Mouse (Mus musculus): ENCODE data around the gene Ppp1r14b. TPM values are rescaled to one million over a fixed set of nuclear protein-coding genes. Genes with fewer than 3 reads are reported as not detected.
A peak's percentile ranks its signal among the peaks of the same experiment; 100 is the strongest.
"Not testable (repeated sequence)": the region's sequence is repeated elsewhere in the genome, so short reads cannot be mapped to it uniquely, and the experiment has no call there.

Ppp1r14b gene
- total RNA-seq, 2 experiments from 2014 or later = 261 to 293 TPM

- peak; percentile 73 for DNase-seq
Measured at GRCm38 (mm10) chr19:6975537-6976521, 1.1 kb downstream of the Ppp1r14b start, which contains the start of gene Plcb3. Gene Plcb3, minus strand, starts transcription at chr19:6976470.

DNA sequence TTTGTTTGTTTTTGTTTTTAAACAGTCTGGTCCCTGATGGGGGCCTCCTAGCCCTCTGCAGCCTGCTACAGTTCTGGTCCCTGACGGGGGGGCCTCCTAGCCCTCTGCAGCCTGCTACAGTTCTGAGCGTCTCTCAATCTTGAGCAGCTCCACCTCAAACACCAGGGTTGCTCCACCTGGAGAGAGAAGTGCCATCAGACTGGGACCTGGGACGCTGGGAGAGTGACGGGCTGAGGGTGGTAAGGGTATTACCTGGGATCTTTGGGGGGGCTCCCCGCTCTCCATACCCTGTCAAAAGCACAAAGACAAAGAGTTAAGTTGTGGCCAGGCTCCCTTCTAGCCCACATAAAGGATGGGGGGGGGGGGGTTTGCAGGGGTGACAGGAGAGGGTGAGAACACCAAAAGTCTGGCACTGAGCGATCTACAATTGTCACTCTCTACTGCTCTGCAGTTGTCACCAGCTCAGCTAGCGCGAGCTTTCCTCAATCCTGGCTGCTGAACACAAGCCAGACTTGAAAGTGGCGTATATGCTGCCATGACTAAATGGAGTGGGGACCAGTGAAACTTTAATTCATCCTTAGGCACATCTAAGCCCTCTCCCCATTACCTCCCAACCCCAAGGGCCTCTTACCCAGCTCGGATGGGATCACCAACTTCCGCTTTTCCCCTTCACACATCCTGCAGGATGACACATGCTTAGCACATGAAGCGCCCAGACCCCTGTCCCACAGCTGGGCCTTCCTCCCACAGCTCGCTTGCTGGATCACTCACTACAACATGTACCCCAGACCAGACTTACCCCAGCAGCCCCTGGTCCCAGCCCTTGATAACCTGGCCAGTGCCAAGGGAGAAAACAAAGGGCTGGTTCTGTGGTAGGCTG lies 3.2 kb downstream of the Ppp1r14b start:
- DNase-seq = no peak

DNA sequence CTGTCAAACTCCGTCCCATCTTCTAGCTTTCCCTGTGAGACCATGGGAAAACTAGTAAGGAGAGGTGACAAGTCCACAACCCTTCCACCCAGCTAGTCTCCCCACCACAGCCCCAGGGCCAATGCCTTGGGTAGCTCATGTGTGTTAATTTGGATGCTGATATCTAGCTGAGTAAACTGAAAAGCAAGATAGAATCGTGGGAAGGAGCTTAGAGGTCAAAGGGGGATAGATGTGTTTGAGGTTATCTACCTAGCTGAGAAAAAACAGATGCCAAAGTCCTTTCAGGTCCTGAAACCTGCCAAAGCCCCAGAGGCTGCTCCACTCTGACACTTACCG lies 3.8 kb downstream of the Ppp1r14b start:
- no peak for DNase-seq

DNA sequence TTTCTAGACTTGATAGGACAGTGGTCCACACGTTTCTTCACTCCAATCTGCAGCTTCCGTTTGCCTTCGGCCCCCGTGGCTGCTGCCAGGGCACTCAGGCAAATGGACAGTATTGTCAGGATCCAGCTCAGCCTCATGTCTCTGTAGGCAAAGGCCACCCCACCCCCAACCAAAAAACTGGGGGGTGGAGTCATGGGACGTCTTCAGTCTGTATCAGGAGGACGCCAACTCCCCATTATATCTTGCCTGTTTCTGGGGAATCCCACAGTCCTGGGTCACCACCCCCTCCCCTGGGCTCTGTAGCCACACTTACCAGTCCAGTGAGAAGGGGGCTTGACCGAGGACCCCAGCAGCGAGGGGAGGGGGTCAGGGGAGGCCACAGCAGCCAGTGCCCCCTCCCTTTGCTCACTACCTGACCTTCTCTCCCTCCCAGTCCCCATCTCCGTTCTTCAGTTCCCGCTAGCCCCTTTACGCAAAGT lies 4.3 kb downstream of the Ppp1r14b start:
- peak; percentile 42 for DNase-seq

DNA sequence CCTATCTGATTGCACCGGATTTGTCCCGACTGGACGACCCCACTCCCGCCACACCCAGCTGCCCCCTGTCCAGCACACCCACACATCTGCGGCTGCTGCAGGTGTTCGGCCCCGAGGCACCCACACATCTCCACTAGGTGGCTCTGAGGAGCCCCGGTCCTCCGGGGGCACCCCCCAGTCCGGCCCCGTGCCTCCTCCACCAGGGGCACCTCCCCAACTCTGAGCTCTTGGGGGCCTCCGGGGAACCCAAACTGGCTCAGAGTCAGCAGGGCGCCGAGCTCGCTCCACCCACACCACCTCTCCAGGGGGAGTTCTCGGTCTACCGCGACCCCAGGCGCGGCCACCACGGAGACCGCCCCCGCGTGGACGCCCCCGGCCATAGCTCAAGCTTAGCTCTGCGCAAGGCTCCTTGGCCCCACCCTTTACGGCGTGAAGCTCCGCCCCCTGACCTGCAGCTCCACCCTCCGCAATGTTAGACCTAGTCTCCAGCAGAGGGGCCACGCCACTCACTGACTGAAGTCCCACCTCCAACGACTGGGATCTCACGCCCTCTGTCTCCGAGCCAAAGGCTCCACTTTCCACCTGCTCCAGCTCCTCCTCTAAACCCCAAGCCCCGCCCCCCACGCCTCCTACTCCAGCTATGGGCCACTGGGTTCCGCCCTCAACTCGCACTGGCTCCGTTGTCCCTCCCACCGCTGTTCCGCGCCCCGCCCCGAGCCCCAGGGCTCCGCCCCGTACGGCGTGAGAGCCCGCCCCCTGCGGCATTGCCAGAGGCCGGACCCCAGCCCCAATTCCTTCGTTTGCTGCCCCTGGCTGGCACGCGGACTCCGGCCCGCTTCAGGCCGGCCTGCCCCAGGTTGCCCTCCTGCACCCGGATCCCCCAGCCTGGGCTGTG lies 5.0 kb downstream of the Ppp1r14b start:
- DNase-seq = peak; percentile 100

DNA sequence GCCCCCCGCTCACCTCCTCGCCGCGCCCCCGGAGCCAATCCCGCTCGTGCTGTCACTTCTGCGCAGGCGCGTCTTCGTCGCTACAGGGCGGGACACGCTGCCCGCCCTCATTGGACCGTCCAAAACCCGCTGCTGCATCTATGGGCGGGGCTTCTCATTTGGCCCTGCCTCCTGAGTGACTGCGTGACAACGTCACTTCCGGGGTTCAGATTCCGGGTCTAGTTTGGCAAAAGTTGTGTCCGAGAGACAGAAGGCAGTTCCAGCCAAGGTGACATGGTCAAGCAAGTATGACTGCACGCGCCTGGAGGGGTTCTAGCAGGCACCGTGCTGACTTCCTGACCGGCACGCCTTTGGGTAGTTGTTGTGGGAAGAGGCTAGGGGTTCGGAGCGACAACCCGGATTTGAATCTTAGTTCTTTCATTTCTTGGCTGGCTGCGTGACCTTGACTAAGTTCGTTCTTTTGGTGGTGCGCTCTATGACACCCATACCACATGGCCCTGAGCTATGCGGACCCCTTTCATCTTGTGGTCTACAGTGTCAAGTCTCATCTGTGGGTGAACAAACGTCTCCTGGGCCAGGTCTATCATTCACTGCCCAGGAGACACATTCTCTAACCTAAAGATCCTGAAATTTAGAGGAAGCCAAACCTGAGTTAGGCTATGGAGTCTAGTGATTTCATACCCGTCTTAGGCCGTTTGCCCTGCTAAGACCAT lies 5.8 kb downstream of the Ppp1r14b start, which contains the start of gene Fkbp2:
Gene Fkbp2, minus strand, starts transcription at position 121 of the 713 bp plus-strand sequence.
- DNase-seq = peak; percentile 99

- no peak for DNase-seq
Measured at GRCm38 (mm10) chr19:6981465-6981864, 6.7 kb downstream of the Ppp1r14b start.

DNA sequence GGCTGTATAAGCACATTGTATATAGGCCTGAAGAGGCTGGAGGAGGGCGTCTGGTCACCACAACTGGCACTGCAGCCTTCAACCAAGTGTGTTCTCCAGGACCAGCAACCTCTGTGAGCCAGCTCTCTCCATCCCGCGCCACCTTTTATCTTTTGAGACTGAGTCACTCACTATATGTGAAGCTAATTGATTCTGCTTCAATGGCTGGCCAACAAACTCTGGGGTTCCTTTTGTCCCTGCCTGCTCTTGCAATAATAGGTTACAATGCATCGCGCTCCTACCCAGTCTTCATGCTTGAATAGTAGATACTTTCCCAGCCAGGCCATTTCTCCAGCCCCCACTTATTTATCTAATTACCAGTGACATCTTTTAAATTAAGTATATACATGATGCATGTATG lies 8.9 kb downstream of the Ppp1r14b start:
- no peak for DNase-seq

DNA sequence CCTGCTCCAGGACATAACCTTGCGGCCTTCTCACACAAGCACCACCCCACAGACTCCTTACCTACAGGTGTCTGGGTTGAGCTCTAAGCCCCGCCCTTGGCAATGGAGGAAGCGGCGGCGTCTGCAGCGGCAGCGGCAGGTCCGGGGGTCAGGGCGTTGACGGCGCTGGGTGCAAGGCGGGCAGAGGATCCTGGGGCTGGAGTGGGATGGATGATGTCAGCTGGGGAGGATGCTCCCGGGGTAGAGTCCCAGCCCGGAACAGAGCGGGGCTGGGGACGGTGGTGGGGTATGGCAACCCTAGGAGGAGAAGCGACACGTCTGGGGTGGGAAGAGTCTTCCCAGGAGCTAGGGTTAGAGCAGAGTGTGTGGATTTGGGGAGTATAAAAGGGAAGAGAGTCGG lies 10.5 kb downstream of the Ppp1r14b start:
- no peak for DNase-seq

GRCm38 (mm10) chr19:6985951-6986708 lies 11.4 kb downstream of the Ppp1r14b start:
- no peak for DNase-seq

GRCm38 (mm10) chr19:6987061-6987903 lies 12.5 kb downstream of the Ppp1r14b start, which contains the start of gene Vegfb:
Gene Vegfb, minus strand, starts transcription at chr19:6987651.
- DNase-seq = peak; percentile 72

DNA sequence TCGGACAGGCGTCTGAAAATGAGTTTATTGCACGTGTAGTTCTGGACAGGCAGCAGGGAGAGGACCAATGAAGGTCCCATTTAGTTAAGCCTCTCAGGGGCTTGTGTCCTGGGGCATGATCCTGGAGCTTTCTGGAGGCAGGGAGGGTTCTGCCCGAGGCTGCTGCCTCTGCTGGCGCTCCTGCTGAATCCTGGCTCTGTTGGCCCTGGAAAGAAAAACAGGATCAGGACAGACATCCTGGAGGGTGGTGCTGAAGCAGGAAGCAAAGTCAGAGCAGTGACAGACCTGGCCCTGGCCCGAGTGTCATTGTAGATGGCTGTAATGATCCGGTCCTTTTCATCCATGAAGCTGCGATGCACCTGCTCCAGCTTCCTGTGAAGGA lies 13.1 kb downstream of the Ppp1r14b start:
- no peak for DNase-seq

GRCm38 (mm10) chr19:6989251-6989650 lies 14.5 kb downstream of the Ppp1r14b start:
- no peak for DNase-seq

- DNase-seq = no peak
Measured at GRCm38 (mm10) chr19:6990712-6991111, 15.9 kb downstream of the Ppp1r14b start.

- not testable (repeated sequence) for DNase-seq
Measured at GRCm38 (mm10) chr19:6991166-6991565, 16.4 kb downstream of the Ppp1r14b start.

- DNase-seq = peak; percentile 91
Measured at GRCm38 (mm10) chr19:6992011-6992858, 17.5 kb downstream of the Ppp1r14b start, which contains the start of gene Dnajc4. Gene Dnajc4, minus strand, starts transcription at chr19:6992572.

DNA sequence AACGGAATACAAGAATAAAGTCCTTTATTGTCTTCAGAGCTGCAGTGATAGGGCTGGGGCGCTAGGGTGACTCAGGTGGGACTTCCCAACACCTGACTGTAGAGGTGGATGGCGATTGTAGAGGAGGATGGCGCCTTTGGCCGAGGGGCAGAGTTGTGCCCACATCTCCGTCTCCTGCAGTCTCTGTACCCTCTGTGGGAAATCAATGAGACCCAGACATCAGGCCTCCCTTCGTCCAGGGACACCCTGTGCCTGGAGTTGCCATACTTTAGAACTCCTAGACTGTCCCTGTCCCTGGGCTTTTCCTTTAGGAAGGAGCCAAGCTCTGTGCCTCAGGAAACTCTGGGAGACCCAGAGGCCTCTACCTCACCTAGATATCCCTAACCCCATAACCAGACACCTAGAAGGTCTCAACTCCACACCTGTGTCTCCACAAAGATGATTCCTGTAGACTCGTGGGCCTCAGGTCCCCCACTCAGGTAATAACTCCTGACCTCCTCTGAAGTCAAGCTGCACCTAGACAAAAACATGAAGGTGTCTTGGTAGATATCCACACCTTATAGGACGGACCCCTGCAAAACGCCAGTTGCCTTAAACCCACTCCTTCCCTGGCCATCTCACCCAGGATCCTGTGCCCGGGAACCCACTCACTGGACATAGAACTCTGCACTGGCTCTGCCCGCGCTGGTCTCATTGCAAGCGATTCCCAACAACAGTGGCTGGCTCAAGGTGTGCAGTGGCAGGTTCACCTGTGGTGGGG lies 18.4 kb downstream of the Ppp1r14b start:
- DNase-seq = no peak
